Mouse (Mus musculus) erythroblast, embryonic 14.5 days (primary cell): ENCODE data around the gene Alg11.

Source experiments
- GATA1 ChIP-seq: IDR thresholded peaks from 2 replicates; pipeline ENCODE4 v1.6.1; 2012; ENCODE audit warnings: low read length, inconsistent platforms, mixed read lengths
- TAL1 ChIP-seq: IDR thresholded peaks from 3 replicates; pipeline ENCODE4 v1.6.1; 2012; ENCODE audit warnings: low read length, inconsistent platforms, mixed read lengths

GRCm38 (mm10) chr8:22043706-22044105 lies 16.8 kb upstream of the Alg11 start:
- TF ChIP-seq TAL1: no peak
- no peak for TF ChIP-seq GATA1
